Mouse (Mus musculus) limb, embryonic 15.5 days (tissue): ENCODE data around the gene Kif3a. TPM values are rescaled to one million over a fixed set of nuclear protein-coding genes. Genes with fewer than 3 reads are reported as not detected.
A peak's percentile ranks its signal among the peaks of the same experiment; 100 is the strongest.

Experiments used
- ATAC-seq: fragments of 200-750 bp; cut with Nextera tagmentation; 2 replicates; pipeline ENCODE4 v1.8.0; 2017; ENCODE audit warnings: low read depth, moderate TSS enrichment; ENCODE audit not compliant: insufficient number of reproducible peaks, low FRiP score, low TSS enrichment
- H3K27ac ChIP-seq: fragments of 300-500 bp; sonication (generic); 2 replicates; pipeline ENCODE4 v1.5.1; 2015; ENCODE audit warnings: moderate library complexity, mild to moderate bottlenecking, inconsistent platforms
- H3K27me3 ChIP-seq: fragments of 300-500 bp; sonication (generic); 2 replicates; pipeline ENCODE4 v1.6.1; 2015; ENCODE audit warnings: inconsistent platforms
- H3K36me3 ChIP-seq: fragments of 300-500 bp; sonication (generic); 2 replicates; pipeline ENCODE4 v1.6.1; 2015; ENCODE audit warnings: inconsistent platforms
- H3K4me1 ChIP-seq: fragments of 300-500 bp; sonication (generic); 2 replicates; pipeline ENCODE4 v1.6.1; 2015; ENCODE audit warnings: inconsistent platforms
- H3K4me2 ChIP-seq: fragments of 300-500 bp; sonication (generic); 2 replicates; pipeline ENCODE4 v1.6.1; 2015; ENCODE audit warnings: mild to moderate bottlenecking, inconsistent platforms
- H3K4me3 ChIP-seq: fragments of 300-500 bp; sonication (generic); 2 replicates; pipeline ENCODE4 v1.5.1; 2015; ENCODE audit warnings: mild to moderate bottlenecking, inconsistent platforms
- H3K9ac ChIP-seq: fragments of 300-500 bp; sonication (generic); 2 replicates; pipeline ENCODE4 v1.6.1; 2015; ENCODE audit warnings: inconsistent platforms
- H3K9me3 ChIP-seq: fragments of 300-500 bp; sonication (generic); 2 replicates; pipeline ENCODE4 v1.6.1; 2016; ENCODE audit warnings: inconsistent platforms
- WGBS: fragments of 180-500 bp; shearing (Covaris S2); methylation state at CpG from one replicate; pipeline ENCODE4 v1.1.7; 2015; 5-methylcytosine and 5-hydroxymethylcytosine counted together
- polyA plus RNA-seq: library from polyadenylated mRNA; unstranded; fragments of >200 nt; fragmentation: Nextera tagmentation; extraction: Ambion mirVana; gene quantifications from 2 replicates; pipeline ENCODE4 v1.2.1, GENCODE M21; 2015

The Kif3a gene
- polyA plus RNA-seq, 1 experiment from 2014 or later: 82.2 TPM

DNA sequence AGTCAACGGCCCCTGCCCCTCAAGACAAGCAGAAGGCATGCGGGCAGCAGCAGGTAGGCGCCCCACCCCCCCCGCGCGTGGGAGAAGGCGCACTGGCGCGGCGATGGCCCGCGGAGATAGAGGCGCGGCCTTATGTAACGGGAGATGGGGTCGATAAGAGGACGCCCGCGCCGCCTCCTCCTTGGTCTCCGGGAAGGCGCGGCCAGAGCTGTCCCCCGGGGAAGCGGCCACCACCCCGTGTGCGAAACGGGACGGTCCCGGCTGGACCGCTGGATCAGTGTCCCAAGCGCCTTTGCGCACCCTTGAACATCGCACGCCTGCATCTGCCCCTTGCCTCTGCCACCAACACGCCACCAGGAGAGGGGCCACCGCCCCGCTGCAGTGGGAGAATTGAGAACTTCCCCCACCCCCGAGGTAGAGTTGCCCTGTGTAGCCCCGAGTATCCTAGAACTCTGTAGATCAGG lies 69.0 kb downstream of the Kif3a start:
- H3K27ac ChIP-seq: no peak overlapping the region
- no peaks in the 10 kb centered on the region for H3K9me3 ChIP-seq
- peak; percentile 40; the same call in 1 of the 2 replicates for ATAC-seq
- WGBS: 1% methylated on average over 36 of the region's 40 CpGs
- peaks cover 17% of the 10 kb centered on the region for H3K4me1 ChIP-seq
- H3K4me3 ChIP-seq: peak overlapping the region; percentile 33
- H3K9ac ChIP-seq: 0 out of 2 replicates have a peak overlapping the region, but pooled peaks have one; percentile 33
- H3K36me3 ChIP-seq: no peaks in the 10 kb centered on the region
- H3K27me3 ChIP-seq: peaks cover 11% of the 10 kb centered on the region; the same call in 1 of the 2 replicates
- peak overlapping the region; percentile 74 for H3K4me2 ChIP-seq

DNA sequence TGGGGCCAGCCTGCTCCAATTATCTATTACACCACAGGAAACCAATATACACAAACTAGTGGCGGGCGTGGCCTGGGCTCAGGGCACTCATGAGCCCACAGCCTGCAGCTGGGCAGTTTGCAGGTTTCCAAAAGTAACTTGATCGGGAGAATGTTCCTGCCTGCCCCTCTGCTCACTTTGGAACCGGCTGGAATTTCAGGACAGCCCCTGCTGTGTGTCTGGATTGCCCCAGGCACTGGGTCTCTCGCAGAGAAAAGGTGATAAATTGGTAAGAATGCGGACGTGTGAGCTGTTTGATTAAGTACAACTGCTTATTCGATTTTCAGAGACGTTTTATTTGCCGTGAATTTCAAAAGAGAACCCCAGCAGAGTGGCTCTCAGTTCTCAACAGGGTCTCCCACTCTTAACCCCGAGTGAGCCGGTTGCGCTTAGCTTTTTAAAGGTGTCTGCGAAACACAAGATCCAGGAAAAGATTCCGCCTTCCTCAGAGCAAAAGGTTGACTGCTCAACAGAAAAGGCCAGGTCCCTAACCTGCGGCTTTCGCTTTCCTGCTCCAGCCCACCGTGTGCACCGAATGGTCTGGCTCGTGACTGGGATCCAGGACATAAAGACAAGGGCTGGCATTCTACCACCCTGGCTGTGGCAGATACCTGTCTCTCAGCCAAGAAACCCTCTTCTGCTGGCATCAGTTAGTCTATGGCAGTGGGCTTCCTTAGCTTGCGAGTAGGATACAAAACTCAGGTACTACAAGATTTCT lies 70.0 kb downstream of the Kif3a start:
- WGBS: 15% methylated on average over 21 of the region's 21 CpGs
- no peak overlapping the region for H3K27ac ChIP-seq
- H3K9ac ChIP-seq: no peak overlapping the region
- H3K36me3 ChIP-seq: no peaks in the 10 kb centered on the region
- no peak overlapping the region for H3K4me3 ChIP-seq
- peak overlapping the region; percentile 22 for H3K4me2 ChIP-seq
- H3K4me1 ChIP-seq: peaks cover 17% of the 10 kb centered on the region
- no peaks in the 10 kb centered on the region for H3K9me3 ChIP-seq
- H3K27me3 ChIP-seq: peaks cover 11% of the 10 kb centered on the region; the same call in 1 of the 2 replicates
- ATAC-seq: no peak

DNA sequence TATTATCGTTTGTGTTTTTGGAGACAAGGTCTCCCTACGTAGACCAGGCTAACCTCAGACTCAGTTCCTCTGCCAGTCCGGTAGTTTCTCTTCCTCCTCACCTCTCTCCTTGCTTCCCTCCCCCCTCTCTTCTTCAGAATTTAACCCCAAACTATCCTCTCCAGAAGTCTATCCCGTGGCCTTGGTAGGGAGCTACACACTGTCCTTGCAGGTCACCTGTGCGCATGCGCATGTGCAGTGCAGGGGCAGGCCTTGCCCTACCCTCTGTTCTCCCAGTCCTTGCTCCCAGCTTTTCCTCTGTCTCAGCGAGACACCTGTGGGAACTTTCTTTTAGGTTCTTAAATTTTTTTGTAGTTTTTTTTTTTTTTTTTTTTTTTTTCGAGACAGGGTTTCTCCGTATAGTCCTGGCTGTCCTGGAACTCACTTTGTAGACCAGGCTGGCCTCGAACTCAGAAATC lies 70.7 kb downstream of the Kif3a start:
- 71% methylated on average over 10 of the region's 10 CpGs for WGBS
- no peak overlapping the region for H3K4me2 ChIP-seq

DNA sequence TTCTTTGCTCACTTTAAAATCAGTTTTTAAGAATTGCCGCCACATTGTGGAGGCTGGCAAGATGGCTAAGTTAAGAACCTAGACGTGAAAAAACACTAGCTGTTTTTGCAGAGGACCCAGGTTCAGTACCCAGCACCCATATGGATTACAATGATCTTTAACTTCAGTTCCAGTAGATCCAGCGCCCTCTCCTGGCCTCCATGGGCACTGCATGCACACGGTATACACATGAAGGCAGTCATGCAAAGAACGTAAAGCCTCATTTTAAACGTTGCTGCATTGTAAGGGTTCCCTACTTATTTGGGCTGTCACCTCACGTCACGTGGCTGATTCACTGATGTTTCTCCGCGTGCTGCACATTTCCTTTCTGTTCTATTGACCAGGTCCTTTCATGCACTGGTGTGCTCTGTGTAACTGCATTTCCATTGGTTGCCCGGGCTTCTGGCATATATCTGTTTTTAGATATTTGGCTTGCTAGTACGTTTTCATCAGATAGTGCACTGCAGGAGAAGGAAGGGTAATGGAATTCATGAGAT lies 75.6 kb downstream of the Kif3a start:
- Histone ChIP-seq H3K36me3 (no peaks in the 10 kb centered on the region), H3K4me2 (no peak overlapping the region), H3K4me3 (no peak overlapping the region), H3K9ac (no peak overlapping the region), H3K27me3 (no peaks in the 10 kb centered on the region), H3K9me3 (no peaks in the 10 kb centered on the region), H3K27ac (no peak overlapping the region), H3K4me1 (no peaks in the 10 kb centered on the region)
- no peak for ATAC-seq
- 81% methylated on average over 12 of the region's 12 CpGs for whole genome bisulfite sequencing

More for the DNA sequence above, 70.7 kb downstream of the Kif3a start:
- ATAC-seq: no peak
- H3K9me3 ChIP-seq: no peaks in the 10 kb centered on the region
- H3K4me1 ChIP-seq: peaks cover 17% of the 10 kb centered on the region
- H3K4me3 ChIP-seq: no peak overlapping the region
- no peak overlapping the region for H3K27ac ChIP-seq
- H3K9ac ChIP-seq: no peak overlapping the region
- peaks cover 11% of the 10 kb centered on the region; the same call in 1 of the 2 replicates for H3K27me3 ChIP-seq
- H3K36me3 ChIP-seq: no peaks in the 10 kb centered on the region

DNA sequence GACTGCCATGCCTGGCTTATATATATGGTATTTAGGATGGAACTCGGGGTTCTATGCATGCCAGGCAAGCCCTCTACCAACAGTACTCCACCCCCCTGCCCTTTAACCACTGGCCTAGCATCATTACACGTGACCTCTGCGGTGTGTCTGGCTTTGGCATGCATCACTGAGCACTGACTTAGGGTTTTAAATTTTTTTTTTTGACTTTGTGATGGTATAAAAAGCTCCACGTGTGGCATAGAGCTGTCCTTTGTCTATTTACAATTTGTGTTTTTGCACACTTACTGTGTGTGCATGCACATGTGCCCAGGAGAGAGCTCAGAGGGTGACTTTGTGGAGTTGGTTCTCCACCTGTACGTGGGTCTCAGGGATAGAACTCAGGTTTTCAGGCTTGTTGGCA lies 76.8 kb downstream of the Kif3a start:
- no peak for ATAC-seq
- Histone ChIP-seq H3K4me3 (no peak overlapping the region), H3K4me1 (no peaks in the 10 kb centered on the region), H3K27me3 (no peaks in the 10 kb centered on the region), H3K9ac (no peak overlapping the region), H3K9me3 (no peaks in the 10 kb centered on the region), H3K4me2 (no peak overlapping the region), H3K27ac (no peak overlapping the region), H3K36me3 (no peaks in the 10 kb centered on the region)
- WGBS: 78% methylated on average over 5 of the region's 5 CpGs

DNA sequence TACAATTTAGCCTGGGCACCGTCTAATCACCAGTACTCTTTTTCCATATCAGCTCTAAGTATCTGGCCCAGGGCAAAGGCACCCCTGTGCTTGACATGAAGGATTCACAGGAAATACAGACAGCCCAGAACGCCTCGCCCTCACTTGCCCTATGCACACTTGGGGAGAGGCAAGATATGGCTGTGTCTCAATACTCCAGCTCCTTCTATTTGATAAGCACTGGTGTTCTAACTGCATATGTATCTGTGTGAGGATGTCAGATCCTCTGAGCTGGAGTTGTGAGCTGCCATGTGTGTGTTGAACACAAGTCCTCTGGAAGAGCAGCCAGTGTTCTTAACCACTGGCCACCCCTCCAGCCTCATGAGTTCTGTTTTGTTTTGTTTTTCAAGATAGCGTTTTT lies 84.3 kb downstream of the Kif3a start:
- Histone ChIP-seq H3K9me3 (no peaks in the 10 kb centered on the region), H3K9ac (no peak overlapping the region), H3K27ac (no peak overlapping the region), H3K4me2 (no peak overlapping the region), H3K36me3 (peaks cover 59% of the 10 kb centered on the region), H3K4me1 (no peaks in the 10 kb centered on the region), H3K4me3 (no peak overlapping the region), H3K27me3 (no peaks in the 10 kb centered on the region)
- WGBS: 91% methylated on average over 4 of the region's 4 CpGs
- no peak for ATAC-seq

Other genes starting within 250 kb of the Kif3a start
- 17.8 and 18.4 TPM in 2 replicates for gene Zcchc10, start 242.7 kb upstream of the Kif3a start, polyA plus RNA-seq
- 38.5 and 50.7 TPM in 2 replicates for gene Aff4, start 216.5 kb upstream of the Kif3a start, polyA plus RNA-seq
- gene Leap2, start 144.2 kb upstream of the Kif3a start, polyA plus RNA-seq: not detected in 2 replicates
- 477 and 501 TPM in 2 replicates for gene Uqcrq, start 136.5 kb upstream of the Kif3a start, polyA plus RNA-seq
- gene Gdf9, start 136.4 kb upstream of the Kif3a start, polyA plus RNA-seq: 2.6 and 2.8 TPM in 2 replicates
- 0.10 TPM in 2 replicates for gene Gm10447, start 110.3 kb upstream of the Kif3a start, polyA plus RNA-seq
- gene Shroom1, start 110.2 kb upstream of the Kif3a start, polyA plus RNA-seq: 4.4 and 4.6 TPM in 2 replicates
- gene Gm9837, start 96.9 kb upstream of the Kif3a start, polyA plus RNA-seq: not detected in 2 replicates
- not detected in 2 replicates for gene Gm9945, start 87.2 kb upstream of the Kif3a start, polyA plus RNA-seq
- gene Sowaha, start 87.1 kb upstream of the Kif3a start, polyA plus RNA-seq: 0.21 and 0.28 TPM in 2 replicates
- 54.9 and 55.4 TPM in 2 replicates for gene Sept8, start 48.1 kb upstream of the Kif3a start, polyA plus RNA-seq
- 1.8 and 2.6 TPM in 2 replicates for gene Il4, start 51.3 kb downstream of the Kif3a start, polyA plus RNA-seq
- gene Il13, start 67.3 kb downstream of the Kif3a start, polyA plus RNA-seq: not detected in 2 replicates
- 26.0 and 28.0 TPM in 2 replicates for gene Rad50, start 139.9 kb downstream of the Kif3a start, polyA plus RNA-seq
- not detected in 2 replicates for gene Il5, start 153.4 kb downstream of the Kif3a start, polyA plus RNA-seq
- gene Irf1, start 202.6 kb downstream of the Kif3a start, polyA plus RNA-seq: 14.6 and 16.4 TPM in 2 replicates
- 0.22 TPM in 1 of 2 replicates, not detected in the other for gene Gm17334, start 205.8 kb downstream of the Kif3a start, polyA plus RNA-seq